Mouse (Mus musculus) left cerebral cortex, postnatal 14 days (tissue): ENCODE data around the gene Crkl. TPM values are rescaled to one million over a fixed set of nuclear protein-coding genes. Genes with fewer than 3 reads are reported as not detected.
"Not testable (repeated sequence)": the region's sequence is repeated elsewhere in the genome, so short reads cannot be mapped to it uniquely, and the experiment has no call there.

Experiments used
- DNase-seq, 2 experiments: peaks; one replicate each; pipeline ENCODE4 v3.0.0; 2021 to 2022; ENCODE audit warnings: low spot score in 2 of 2, mixed read lengths in 1 of 2
- intact Hi-C: fragments of 180-260 bp; cut with DNase I; formaldehyde crosslinking; loops from one replicate; pipeline ENCODE4 v1.15.1; 2025
- total RNA-seq, 2 experiments: library from RNA; stranded (reverse); gene quantifications; 2 replicates each; pipeline ENCODE4 v1.2.3; 2021

The Crkl gene
- total RNA-seq, 2 experiments from 2014 or later: 27.0 to 34.0 TPM

GRCm38 (mm10) chr16:17478331-17478943, 26.6 kb downstream of the Crkl start:
- intact Hi-C loops: no loop called here
- no peak for DNase-seq

GRCm38 (mm10) chr16:17481465-17481864, 29.7 kb downstream of the Crkl start:
- DNase-seq: no peak

DNA sequence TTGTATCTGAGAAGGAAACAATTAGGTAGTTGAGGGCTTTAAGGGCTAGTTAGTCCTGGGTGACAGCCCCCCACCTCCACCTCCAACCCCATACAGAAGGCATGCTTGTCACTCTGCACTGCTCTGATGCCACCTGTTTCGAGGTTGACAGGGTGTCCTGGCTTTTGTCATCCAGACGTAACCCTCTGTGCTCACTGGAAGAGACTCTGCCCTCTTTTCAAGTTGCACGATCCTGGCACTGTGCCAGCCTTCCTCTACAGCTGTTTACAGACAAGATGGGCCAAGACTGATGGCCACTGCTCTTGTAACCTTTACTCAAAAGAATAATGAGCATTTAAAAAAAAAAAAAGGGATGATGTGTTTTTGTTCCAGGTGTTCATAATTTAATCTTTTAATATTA, 34.7 kb downstream of the Crkl start:
- peak in 1 of 2 experiments; percentile 31 for DNase-seq

More at GRCm38 (mm10) chr16:17481465-17481864, 29.7 kb downstream of the Crkl start:
- intact Hi-C loops: no loop called here

DNA sequence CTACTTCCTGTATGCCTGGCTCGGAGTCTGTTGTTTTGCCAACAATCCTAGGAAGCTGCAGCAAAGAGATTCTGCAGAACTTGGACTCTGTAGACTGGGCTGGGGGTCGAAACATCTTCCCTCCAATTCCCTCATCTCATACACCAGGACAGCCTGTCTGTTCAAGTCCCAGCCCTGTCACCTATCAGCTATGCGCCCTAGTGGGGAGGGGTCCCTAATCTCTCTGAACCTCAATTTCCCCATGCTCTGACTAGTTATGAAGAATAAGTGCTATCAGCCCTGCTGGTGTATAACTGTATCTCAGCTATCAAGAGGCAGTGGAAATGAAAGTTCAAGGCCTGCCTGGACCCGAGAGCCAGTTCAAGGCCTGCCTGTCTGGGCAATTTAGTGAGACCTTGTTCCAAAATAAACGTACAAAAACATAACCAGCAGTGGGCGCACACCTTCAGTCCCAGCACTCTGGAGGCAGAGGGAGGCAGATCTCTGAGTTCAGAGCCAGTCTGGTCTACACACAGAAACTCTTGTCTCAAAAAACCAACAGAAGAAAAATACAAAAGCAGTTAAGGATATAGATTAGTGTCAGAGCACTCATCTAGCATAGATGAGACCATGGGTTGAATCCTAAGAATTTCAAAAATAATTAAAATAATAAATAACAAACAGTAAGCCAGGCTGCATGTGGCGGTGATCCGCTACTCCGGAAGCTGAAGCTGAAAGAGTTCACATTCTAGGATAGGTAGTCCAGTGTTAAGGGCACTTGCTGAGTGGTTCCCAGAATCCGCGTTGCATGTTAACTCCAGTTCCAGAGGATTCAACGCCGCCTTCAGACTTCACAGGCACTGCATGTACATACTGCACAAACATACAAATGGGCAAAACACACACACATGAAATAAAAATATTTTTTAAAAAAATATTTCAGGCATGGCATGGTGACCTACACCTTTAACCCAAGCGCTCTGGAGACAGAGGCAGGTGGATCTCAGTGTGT, 37.0 kb downstream of the Crkl start:
- DNase-seq: peak in 1 of 2 experiments; percentile 44
- intact Hi-C loops: no loop called here

More for the DNA sequence above, 34.7 kb downstream of the Crkl start:
- intact Hi-C loops: no loop called here

DNA sequence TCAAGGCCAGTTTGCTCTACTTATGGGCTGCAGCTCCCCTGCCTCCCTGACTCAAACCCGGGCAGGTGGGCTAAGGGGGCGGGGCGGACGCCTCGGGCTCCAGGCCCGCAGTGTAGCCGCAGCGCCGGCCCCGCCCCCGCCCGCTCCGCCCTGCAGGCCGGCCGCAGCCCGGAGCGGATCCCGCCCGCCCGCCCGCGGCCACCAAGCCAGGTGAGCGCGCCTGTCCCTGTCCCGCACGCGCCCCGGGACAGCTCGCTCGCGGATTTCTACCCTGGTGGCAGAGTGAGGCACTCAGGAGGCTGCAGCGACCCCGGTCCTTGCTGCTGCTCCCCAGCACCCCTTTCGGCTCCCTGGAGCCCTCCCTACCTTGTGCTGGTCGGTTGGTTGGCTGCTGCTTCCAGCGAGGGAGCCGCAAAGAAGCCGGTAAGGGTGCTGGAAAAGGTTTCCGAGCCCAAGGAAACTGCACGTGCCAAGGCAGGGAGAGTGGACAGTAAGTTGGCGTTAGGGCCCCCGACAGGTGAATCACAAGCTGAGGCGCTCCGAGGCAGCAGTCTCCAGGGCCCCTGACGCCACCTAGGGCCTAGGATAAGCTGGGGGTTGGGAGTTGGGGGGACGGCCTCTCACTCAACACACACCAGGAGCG, 37.8 kb downstream of the Crkl start, which contains the start of gene Aifm3:
Aifm3 (plus strand) TSS at position 143 of the 643 bp plus-strand sequence.
- intact Hi-C loops: no loop called here
- DNase-seq: no peak

- intact Hi-C loops: no loop called here
- DNase-seq: peak in 1 of 2 experiments; percentile 35
Measured at GRCm38 (mm10) chr16:17491154-17491553, 39.4 kb downstream of the Crkl start.

DNA sequence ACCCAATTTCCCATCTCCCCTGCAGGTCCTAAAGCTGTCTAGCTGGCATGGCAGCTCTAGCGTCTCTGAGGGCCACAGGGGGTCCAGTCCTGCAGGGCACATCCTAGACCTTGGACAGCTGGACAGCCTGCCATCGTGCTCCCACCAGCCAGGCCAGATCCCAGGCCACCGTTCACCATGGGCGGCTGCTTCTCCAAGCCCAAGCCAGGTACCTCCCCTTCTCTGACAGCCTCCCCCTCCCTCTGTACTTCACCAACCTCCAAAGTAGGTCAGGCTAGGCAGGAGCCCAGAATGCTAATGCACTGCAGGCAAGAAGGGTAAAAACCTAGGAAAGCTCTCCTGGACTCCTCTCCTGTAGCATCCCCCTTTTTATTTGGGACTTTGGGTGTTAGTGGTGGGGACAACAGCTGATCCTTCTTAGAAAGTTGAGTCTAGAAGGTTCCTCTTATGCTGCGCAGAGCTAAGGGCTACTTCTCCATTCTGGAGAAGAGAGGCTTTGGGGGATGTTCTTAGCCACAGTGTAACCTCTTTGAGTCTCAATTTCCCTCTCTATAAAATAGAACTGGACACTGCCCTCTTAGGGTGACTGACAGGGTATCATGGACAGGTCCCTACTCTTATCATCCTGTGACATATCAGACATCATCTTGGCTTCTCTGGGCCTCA, 40.2 kb downstream of the Crkl start:
- DNase-seq: peak; percentile 26 to 35
- intact Hi-C loops: no loop called here

DNA sequence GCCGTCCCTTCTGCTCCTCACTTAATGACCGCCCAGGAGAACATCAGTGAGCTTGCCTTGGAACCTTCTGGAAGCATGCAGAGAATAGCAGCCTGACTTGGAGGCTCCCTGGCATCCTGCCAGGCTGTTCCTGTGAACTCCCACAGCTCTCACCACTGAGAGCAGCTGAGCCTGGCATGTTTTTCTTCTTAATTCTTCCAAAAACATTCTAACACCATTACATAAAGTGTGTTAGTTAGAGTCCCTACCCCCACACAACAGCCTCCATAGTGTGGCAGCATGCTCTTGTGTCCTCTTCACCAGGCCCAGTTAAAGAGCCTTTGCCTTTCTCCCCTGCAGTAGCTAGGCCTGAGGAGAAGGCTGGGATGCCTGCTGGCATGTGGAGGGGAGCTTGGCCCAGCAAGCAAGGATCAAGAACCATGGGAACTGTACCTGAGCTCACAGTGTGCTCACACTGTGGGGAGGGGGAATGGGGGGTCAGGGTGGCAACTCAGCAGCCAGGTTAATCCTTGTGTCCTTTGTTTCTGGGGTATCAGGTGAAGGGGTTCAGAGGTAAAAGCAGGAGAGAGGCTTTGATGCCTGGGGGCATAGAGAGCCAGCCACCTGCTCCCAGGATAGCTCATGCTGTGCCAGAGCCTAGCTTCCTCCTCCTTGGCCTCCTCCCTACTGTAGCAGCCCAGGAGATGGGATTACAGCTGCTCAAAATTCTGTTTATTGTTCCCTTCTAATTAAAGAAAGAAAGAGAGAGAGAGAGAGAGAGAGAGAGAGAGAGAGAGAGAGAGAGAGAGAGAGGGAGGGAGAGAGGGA, 44.9 kb downstream of the Crkl start:
- intact Hi-C loops: no loop called here
- DNase-seq: peak; percentile 93 to 98

DNA sequence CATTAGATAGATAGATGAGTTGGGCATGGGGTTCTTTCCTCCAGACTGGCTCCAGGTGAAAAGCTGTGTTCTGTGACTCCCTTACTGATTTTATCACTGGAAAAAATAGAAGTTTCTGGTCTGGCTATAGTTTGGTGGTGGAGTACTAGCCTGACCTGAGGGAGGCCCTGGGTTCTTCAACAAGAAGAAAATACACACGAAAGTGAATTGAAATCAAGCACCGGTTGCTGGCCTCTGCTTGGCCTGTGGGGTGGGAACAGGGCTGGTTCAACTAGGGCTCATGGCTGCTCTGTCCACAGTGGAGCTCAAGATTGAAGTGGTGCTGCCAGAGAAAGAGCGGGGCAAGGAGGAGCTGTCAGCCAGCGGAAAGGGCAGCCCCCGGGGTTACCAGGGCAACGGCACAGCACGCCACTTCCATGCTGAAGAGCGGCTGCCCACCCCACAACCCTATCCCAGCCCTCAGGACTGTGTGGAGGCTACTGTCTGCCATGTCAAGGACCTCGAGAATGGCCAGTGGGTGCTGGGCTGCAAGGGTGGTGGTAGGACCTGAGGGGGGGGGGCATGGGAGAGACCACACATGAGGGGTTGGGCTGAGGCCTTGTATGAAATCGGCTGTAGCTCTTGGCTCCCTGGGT, 47.6 kb downstream of the Crkl start:
- DNase-seq: no peak
- intact Hi-C loops: no loop called here

GRCm38 (mm10) chr16:17502681-17503080, 50.9 kb downstream of the Crkl start:
- intact Hi-C loops: no loop called here

DNA sequence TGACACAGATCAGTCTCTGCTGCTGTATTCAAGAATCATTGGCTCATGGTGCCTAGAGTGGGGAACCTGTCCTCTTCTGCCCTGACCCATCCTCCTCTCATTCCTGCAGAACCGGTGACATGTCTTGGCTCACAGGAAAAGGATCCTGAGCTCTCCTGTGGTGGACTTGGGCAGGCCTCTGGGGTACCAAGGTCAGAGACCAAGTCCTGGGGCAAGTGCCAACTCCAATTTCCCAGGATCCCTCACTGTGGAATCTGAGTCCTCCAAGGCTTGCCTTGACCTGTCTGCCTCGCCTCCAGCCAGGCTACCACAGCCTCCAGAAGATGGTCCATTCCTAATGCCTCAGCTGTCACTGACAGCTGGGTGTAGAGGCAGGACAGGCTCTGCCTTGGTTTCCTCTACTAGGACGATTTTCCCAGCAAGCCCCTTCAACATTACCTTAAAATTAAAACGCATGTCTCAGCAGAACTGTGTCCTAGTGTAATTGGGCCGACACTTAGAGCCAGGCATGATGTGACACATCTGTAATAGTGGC, 55.3 kb downstream of the Crkl start:
- DNase-seq: no peak
- intact Hi-C loops: no loop called here

More at GRCm38 (mm10) chr16:17502681-17503080, 50.9 kb downstream of the Crkl start:
- no peak for DNase-seq

DNA sequence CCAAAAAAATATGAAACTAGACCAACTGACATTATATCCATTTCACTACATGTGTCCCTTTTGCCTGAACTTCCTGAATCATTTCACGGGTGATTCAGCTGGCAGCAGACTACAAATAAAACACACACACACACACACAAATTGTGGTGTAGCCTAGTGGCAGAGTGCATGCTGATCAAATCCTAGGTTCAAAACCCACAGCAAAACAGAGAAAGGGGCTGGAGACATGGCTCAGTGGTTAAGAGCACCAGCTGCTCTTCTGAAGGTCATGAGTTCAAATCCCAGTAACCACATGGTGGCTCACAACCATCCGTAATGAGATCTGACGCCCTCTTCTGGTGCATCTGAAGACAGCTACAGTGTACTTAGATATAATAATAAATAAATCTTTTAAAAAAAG, 56.2 kb downstream of the Crkl start:
- intact Hi-C loops, DNase-seq: not testable (repeated sequence)

GRCm38 (mm10) chr16:17508546-17509239, 56.9 kb downstream of the Crkl start, which contains the start of gene Lztr1:
Lztr1 (plus strand) TSS chr16:17508688.
- intact Hi-C loops: no loop called here
- peak; percentile 87 to 90 for DNase-seq

DNA sequence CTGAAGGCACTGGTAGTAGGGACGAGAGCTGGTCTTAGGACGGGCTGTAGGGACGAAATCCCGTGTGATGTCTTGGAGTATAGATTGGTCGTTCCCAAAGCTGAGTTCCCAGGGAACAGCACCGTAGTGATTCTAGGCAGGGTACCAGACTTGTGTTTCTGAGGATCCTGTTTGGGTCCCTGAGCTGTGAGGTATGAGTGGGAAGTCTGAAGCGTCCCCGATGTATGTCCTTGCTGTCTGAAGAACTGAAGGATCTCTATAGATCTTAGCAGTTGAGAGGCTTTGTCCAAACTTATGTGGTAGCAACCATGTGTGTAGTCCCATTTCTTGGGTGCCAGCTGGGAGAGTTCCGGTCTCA, 57.4 kb downstream of the Crkl start:
- no peak for DNase-seq
- intact Hi-C loops: no loop called here

DNA sequence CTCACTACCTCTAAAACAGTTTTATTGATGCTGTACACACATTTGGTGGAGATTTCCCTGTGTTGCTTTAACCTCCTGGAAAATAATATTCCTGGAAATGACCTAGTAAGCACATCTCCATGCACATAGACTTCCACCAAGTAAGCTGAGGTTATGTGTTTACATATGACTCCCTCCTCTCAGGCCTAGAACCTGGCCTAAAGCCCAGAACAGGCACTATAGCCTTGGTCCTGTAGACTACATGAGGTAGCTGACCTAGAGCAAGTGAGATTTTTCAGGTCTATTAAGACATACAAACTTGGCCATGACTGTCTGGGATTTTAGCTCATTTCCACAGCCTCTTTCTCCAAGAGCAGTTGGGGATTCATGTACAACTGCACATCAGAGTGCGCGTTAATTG, 58.4 kb downstream of the Crkl start:
- intact Hi-C loops: loop anchor here (1.0 kb wide), 1 partner anchor 20 kb away; no protein-coding TSS in a partner anchor
- DNase-seq: no peak

DNA sequence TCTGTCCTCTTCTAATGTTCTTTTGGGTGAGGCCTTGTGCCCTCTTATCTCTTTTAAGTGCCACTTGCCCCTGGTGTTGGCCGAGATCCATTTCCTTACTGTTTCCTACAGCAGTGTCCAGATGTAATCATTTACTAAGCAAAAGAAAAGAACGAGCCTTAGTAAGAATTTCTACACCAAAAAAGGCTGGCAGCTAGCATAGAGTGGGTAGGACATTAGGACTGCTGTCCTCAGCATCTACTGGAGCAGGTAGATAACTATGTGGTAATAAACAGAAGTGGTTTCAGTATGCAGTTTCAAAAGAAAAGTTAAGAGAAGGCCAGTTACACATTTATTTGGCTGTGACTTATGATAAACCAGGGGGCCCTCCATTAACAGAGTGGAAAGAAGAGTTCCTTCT, 58.9 kb downstream of the Crkl start:
- DNase-seq: no peak
- intact Hi-C loops: loop anchor here (1.0 kb wide), 1 partner anchor 20 kb away; no protein-coding TSS in a partner anchor

DNA sequence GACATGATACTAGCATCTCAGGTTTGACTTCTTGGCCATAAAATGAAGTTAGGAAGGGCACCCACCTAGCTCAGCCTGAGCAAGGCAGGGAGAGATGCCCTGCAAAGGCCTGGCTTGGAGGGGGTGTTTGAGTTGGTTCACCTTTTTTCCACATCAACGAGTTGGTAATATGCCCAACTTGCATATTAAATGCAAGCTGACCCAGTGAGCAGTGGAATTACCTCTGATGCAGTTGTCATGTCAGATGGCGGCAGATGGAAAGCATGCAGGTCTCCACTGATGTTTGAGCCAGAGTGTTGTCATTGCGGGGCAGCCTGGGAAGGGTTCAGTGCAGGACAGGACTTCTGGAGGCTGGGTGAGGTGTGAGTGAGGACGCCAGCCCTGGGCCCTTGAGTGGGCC, 59.6 kb downstream of the Crkl start:
- intact Hi-C loops: no loop called here
- DNase-seq: no peak
